Mouse (Mus musculus): ENCODE measurements around the gene Gch1. TPM values are rescaled to one million over a fixed set of nuclear protein-coding genes. Genes with fewer than 3 reads are reported as not detected.

Gene Gch1
- polyA plus RNA-seq, 1 experiment from 2014 or later: 1.3 TPM

DNA sequence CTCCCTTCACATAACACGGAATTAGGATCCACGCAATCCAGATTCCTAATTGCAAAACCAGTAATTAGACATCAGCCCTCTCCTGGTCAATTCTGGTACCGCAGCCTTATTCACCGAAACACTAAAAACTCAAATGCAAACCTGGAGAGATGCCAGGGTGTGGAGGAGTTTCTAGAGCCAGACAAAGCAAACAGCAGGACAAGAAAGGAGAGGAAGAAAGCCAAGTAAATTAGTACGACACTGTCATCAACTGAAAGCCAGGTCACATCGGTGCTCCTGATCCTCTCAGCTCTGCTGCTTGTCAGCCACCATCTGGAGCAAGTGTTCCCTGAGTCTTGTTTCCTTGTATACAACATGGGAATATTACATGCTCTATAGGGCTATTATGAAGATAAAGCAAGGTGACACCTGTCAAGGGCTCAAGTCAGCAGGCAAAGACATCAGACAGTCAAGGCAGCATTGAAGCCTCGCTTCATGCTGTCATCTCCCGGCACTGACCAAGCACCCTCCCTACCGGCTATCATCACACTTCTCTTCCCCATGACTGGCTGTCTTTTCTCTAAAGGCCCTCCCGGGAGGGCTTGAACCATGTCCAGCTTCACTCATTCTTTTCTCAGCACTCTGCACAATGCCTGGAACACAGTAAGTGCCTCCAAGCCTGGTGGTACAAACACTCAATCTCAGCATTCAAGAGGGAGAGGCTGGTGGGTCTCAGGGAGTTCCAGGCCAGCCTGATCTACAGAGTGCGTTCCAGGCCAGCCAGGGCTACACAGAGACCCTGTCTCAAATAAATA lies 7.5 kb downstream of the Gch1 start:
- H3K27ac ChIP-seq (replicated peaks; ENCODE audit: low read depth, low read length): no peak overlapping the region
- no peak overlapping the region for H3K4me3 ChIP-seq (ENCODE audit: low read depth, low read length)
- no peaks in the 10 kb centered on the region for H3K36me3 ChIP-seq (ENCODE audit: control insufficient read depth, insufficient read depth, low read length)
- H3K4me2 ChIP-seq (ENCODE audit: low read depth, severe bottlenecking): no peak overlapping the region
- WGBS: 67% methylated on average over 11 of the region's 11 CpGs
- ATAC-seq (ENCODE audit: insufficient number of reproducible peaks, low FRiP score, low TSS enrichment, low read depth): no peak
- no peak overlapping the region for H3K9ac ChIP-seq (ENCODE audit: low read length)
- H3K9me3 ChIP-seq (ENCODE audit: control insufficient read depth, low read length): no peaks in the 10 kb centered on the region
- H3K27me3 ChIP-seq (ENCODE audit: control insufficient read depth, insufficient read depth, low read length): no peaks in the 10 kb centered on the region
- H3K4me1 ChIP-seq (ENCODE audit: control insufficient read depth, insufficient read depth, low read length): peaks cover 8% of the 10 kb centered on the region
- peak; percentile 29 for DNase-seq (ENCODE audit: low spot score)

DNA sequence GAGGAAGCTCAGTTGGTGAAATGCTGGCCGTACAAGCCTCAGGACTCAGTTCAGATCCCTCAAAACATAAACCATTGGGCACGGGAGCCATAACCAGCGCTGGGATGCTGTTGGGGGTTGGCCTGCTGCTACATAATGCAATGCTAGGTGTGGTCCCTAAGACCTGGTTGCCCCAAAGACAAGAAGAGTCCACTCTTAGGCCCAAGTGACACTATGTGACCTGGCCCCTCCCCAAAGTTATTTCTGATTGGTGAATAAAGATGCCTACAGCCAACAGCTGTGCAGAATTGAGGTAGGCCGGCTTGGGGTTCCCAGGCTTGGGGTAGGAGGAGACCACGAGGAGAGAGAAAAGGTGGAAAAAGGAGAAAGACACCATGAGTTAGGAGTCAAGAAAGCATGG lies 10.4 kb downstream of the Gch1 start:
- H3K36me3 ChIP-seq (ENCODE audit: control insufficient read depth, insufficient read depth, low read length): no peaks in the 10 kb centered on the region
- H3K27ac ChIP-seq (replicated peaks; ENCODE audit: low read depth, low read length): no peak overlapping the region
- H3K9me3 ChIP-seq (ENCODE audit: control insufficient read depth, low read length): no peaks in the 10 kb centered on the region
- H3K27me3 ChIP-seq (ENCODE audit: control insufficient read depth, insufficient read depth, low read length): no peaks in the 10 kb centered on the region
- ATAC-seq (ENCODE audit: insufficient number of reproducible peaks, low FRiP score, low TSS enrichment, low read depth): no peak
- no peak overlapping the region for H3K4me3 ChIP-seq (ENCODE audit: low read depth, low read length)
- 93% methylated on average over 5 of the region's 5 CpGs for WGBS
- no peak overlapping the region for H3K4me2 ChIP-seq (ENCODE audit: low read depth, severe bottlenecking)
- H3K9ac ChIP-seq (ENCODE audit: low read length): no peak overlapping the region
- DNase-seq (ENCODE audit: low spot score): no peak
- peaks cover 8% of the 10 kb centered on the region for H3K4me1 ChIP-seq (ENCODE audit: control insufficient read depth, insufficient read depth, low read length)

DNA sequence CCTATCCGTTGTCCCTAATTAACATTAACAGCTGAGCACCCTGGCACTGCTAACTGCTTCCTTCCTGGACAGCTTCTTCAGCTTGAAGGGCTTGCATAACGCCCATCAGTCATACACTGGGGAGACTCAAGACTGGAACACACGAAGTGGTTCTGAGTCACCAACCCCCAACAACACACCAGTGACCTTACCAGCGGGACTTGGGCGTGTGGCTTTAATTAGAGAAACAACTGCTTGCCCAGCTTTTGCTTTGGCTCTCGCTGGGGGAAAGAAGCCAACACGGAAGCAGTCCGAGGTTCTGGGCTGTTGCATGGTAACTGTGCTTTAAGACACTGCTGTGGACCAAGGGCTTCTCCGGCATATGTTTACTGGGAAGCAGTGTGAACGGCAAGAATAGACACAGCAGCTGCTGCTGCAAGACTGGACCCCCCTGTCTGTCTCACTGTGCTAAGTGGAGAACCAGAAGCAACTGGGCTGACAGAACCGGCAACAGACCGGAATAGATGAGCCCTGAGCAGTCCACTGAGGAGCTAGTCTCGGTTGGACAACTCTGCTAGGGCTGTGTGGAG lies 11.3 kb downstream of the Gch1 start:
- H3K9ac ChIP-seq (ENCODE audit: low read length): 0 out of 2 replicates have a peak overlapping the region, but pooled peaks have one; percentile 3
- no peak overlapping the region for H3K4me3 ChIP-seq (ENCODE audit: low read depth, low read length)
- no peaks in the 10 kb centered on the region for H3K36me3 ChIP-seq (ENCODE audit: control insufficient read depth, insufficient read depth, low read length)
- 29% methylated on average over 13 of the region's 13 CpGs for WGBS
- H3K4me2 ChIP-seq (ENCODE audit: low read depth, severe bottlenecking): peak overlapping the region; percentile 12; the same call in 1 of the 2 replicates
- H3K9me3 ChIP-seq (ENCODE audit: control insufficient read depth, low read length): no peaks in the 10 kb centered on the region
- H3K27me3 ChIP-seq (ENCODE audit: control insufficient read depth, insufficient read depth, low read length): no peaks in the 10 kb centered on the region
- no peak for ATAC-seq (ENCODE audit: insufficient number of reproducible peaks, low FRiP score, low TSS enrichment, low read depth)
- H3K27ac ChIP-seq (replicated peaks; ENCODE audit: low read depth, low read length): no peak overlapping the region
- peaks cover 8% of the 10 kb centered on the region for H3K4me1 ChIP-seq (ENCODE audit: control insufficient read depth, insufficient read depth, low read length)
- DNase-seq (ENCODE audit: low spot score): peak; percentile 53

DNA sequence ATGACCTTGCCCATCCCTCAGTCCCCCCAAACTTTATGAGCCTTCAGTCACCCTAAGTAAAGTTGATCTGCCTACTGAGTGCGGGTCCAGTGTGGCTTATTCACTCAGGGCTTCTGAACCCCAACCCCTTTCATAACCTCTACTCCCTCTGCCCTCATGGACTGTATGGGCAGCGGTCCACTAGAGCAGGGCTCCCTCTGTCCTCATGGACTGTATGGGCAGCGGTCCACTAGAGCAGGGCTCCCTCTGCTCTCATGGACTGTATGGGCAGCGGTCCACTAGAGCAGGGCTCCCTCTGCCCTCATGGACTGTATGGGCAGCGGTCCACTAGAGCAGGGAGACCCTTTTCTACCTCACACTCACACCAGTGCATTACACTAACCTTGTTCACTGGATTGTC lies 13.0 kb downstream of the Gch1 start:
- no peak overlapping the region for H3K9ac ChIP-seq (ENCODE audit: low read length)
- no peaks in the 10 kb centered on the region for H3K9me3 ChIP-seq (ENCODE audit: control insufficient read depth, low read length)
- H3K27me3 ChIP-seq (ENCODE audit: control insufficient read depth, insufficient read depth, low read length): no peaks in the 10 kb centered on the region
- ATAC-seq (ENCODE audit: insufficient number of reproducible peaks, low FRiP score, low TSS enrichment, low read depth) (no peak), DNase-seq (ENCODE audit: low spot score) (no peak)
- no peak overlapping the region for H3K4me3 ChIP-seq (ENCODE audit: low read depth, low read length)
- H3K36me3 ChIP-seq (ENCODE audit: control insufficient read depth, insufficient read depth, low read length): no peaks in the 10 kb centered on the region
- no peak overlapping the region for H3K27ac ChIP-seq (replicated peaks; ENCODE audit: low read depth, low read length)
- peaks cover 8% of the 10 kb centered on the region for H3K4me1 ChIP-seq (ENCODE audit: control insufficient read depth, insufficient read depth, low read length)
- no peak overlapping the region for H3K4me2 ChIP-seq (ENCODE audit: low read depth, severe bottlenecking)
- WGBS: 95% methylated on average over 5 of the region's 5 CpGs

DNA sequence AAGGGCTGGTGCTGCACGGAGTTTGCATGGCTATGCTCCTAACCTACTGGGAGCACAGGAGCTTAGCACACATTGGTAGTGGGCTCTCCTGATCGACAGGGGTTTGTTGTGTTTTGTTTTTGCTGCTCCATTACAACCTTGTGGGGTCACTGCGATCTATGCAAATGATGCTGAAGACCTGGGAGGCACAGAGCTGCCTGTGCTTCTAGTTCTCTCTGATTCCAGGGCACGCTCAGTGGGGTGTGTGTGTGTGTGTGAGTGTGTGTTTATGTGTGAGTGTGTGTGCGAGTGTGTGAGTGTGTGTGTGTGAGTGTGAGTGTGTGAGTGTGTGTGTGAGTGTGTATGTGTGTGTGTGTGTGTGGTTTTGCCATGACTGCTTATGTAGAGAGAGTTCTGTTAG lies 14.1 kb downstream of the Gch1 start:
- H3K9me3 ChIP-seq (ENCODE audit: control insufficient read depth, low read length): no peaks in the 10 kb centered on the region
- no peak overlapping the region for H3K4me2 ChIP-seq (ENCODE audit: low read depth, severe bottlenecking)
- H3K9ac ChIP-seq (ENCODE audit: low read length): no peak overlapping the region
- H3K27ac ChIP-seq (replicated peaks; ENCODE audit: low read depth, low read length): no peak overlapping the region
- no peak overlapping the region for H3K4me3 ChIP-seq (ENCODE audit: low read depth, low read length)
- H3K36me3 ChIP-seq (ENCODE audit: control insufficient read depth, insufficient read depth, low read length): no peaks in the 10 kb centered on the region
- 80% methylated on average over 5 of the region's 5 CpGs for WGBS
- H3K27me3 ChIP-seq (ENCODE audit: control insufficient read depth, insufficient read depth, low read length): no peaks in the 10 kb centered on the region
- H3K4me1 ChIP-seq (ENCODE audit: control insufficient read depth, insufficient read depth, low read length): peaks cover 8% of the 10 kb centered on the region
- ATAC-seq (ENCODE audit: insufficient number of reproducible peaks, low FRiP score, low TSS enrichment, low read depth): no peak
- DNase-seq (ENCODE audit: low spot score): no peak

DNA sequence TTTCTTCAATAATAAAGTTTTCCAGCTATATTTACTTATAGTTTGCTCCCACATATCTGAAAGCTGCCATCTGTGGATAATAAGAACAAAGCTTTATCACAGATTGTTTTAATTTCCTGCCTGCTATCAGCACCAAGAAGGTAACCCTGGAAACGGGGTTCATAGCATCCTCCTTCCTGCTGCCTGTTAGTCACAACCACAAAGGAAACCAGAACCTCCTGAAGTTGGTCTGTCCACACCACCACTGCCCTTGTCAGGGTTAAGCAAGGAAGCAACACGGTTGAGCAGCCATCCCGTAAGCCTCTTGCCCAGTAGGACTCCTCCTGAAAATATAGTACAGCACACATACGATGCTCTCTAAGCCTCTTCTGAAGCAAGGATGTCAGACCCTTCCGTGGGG lies 17.1 kb downstream of the Gch1 start:
- Histone ChIP-seq H3K4me1 (ENCODE audit: control insufficient read depth, insufficient read depth, low read length) (no peaks in the 10 kb centered on the region), H3K36me3 (ENCODE audit: control insufficient read depth, insufficient read depth, low read length) (no peaks in the 10 kb centered on the region), H3K27me3 (ENCODE audit: control insufficient read depth, insufficient read depth, low read length) (no peaks in the 10 kb centered on the region), H3K9me3 (ENCODE audit: control insufficient read depth, low read length) (no peaks in the 10 kb centered on the region), H3K4me2 (ENCODE audit: low read depth, severe bottlenecking) (no peak overlapping the region), H3K27ac (replicated peaks; ENCODE audit: low read depth, low read length) (no peak overlapping the region), H3K4me3 (ENCODE audit: low read depth, low read length) (no peak overlapping the region), H3K9ac (ENCODE audit: low read length) (no peak overlapping the region)
- WGBS: 63% methylated on average over 5 of the region's 5 CpGs
- DNase-seq (ENCODE audit: low spot score) (no peak), ATAC-seq (ENCODE audit: insufficient number of reproducible peaks, low FRiP score, low TSS enrichment, low read depth) (no peak)

DNA sequence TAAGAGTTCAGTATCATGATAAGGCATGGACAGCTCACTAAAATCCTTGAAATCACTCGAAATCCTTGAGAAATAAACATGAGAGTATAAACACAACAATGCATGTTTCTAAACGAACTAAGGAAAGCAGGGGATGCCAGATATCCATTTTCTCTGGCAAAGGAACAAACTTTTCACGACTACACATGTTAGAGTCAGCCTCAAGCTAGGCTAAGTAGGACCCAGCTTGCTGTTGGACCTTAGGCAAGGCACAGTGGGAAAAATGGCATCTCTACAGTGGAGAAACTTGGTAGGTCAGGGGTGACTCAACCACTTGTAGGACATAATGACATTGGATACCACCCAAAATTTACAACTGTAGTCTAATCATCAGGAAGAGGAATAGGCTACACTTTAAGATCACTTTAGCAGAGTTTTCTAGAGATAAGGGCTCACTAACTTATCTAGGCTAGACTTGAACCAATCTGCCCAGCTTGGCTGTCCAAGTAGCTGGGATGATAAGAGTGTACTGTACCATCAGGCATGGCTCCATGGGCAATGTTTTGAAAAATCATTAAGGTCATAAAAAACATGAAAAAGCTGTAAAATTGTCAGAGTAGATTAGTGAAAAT lies 18.6 kb downstream of the Gch1 start:
- no peaks in the 10 kb centered on the region for H3K9me3 ChIP-seq (ENCODE audit: control insufficient read depth, low read length)
- 70% methylated on average over 3 of the region's 3 CpGs for WGBS
- H3K4me3 ChIP-seq (ENCODE audit: low read depth, low read length): no peak overlapping the region
- H3K36me3 ChIP-seq (ENCODE audit: control insufficient read depth, insufficient read depth, low read length): no peaks in the 10 kb centered on the region
- no peak overlapping the region for H3K4me2 ChIP-seq (ENCODE audit: low read depth, severe bottlenecking)
- no peak overlapping the region for H3K9ac ChIP-seq (ENCODE audit: low read length)
- no peaks in the 10 kb centered on the region for H3K27me3 ChIP-seq (ENCODE audit: control insufficient read depth, insufficient read depth, low read length)
- H3K4me1 ChIP-seq (ENCODE audit: control insufficient read depth, insufficient read depth, low read length): no peaks in the 10 kb centered on the region
- H3K27ac ChIP-seq (replicated peaks; ENCODE audit: low read depth, low read length): no peak overlapping the region
- ATAC-seq (ENCODE audit: insufficient number of reproducible peaks, low FRiP score, low TSS enrichment, low read depth) (no peak), DNase-seq (ENCODE audit: low spot score) (no peak)

DNA sequence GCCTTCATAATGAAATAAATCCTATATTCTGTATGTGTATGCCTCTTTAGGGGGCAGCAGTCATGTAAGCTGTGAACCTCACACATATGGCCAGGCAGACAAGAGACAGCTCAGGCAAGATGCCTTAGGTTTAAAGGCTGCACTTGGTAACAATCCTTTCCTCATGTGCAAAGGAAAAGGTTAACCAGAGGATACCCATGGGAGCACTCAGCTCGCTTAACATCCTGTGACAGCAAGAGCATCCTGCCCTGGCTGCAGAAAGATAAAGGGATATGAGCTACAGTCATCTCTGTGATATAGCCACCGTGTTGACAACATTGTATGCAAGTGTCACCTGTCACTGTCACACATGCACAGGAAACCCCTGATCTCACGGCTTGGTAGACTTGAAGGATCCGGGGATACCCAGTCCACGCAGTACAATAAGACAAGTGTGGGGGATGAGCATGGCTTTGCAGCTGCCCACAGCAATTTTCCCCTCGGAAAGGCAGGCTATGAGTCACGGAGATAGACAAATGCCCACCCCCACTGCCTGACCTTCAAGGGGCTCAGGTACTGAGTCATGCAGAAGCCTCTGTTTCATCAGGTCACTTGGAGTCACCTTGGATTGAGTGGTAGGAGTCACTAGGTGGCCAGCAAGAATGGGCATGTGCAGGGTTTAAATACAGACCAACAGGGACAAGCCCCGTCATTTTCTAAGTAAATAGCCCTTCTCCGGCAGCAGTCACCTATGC lies 19.4 kb downstream of the Gch1 start:
- Histone ChIP-seq H3K9ac (ENCODE audit: low read length) (no peak overlapping the region), H3K4me3 (ENCODE audit: low read depth, low read length) (no peak overlapping the region), H3K4me1 (ENCODE audit: control insufficient read depth, insufficient read depth, low read length) (no peaks in the 10 kb centered on the region), H3K4me2 (ENCODE audit: low read depth, severe bottlenecking) (no peak overlapping the region), H3K27ac (replicated peaks; ENCODE audit: low read depth, low read length) (no peak overlapping the region), H3K36me3 (ENCODE audit: control insufficient read depth, insufficient read depth, low read length) (no peaks in the 10 kb centered on the region), H3K27me3 (ENCODE audit: control insufficient read depth, insufficient read depth, low read length) (no peaks in the 10 kb centered on the region), H3K9me3 (ENCODE audit: control insufficient read depth, low read length) (no peaks in the 10 kb centered on the region)
- no peak for DNase-seq (ENCODE audit: low spot score)
- ATAC-seq (ENCODE audit: insufficient number of reproducible peaks, low FRiP score, low TSS enrichment, low read depth): no peak
- 83% methylated on average over 9 of the region's 9 CpGs for WGBS
